Mouse (Mus musculus) midbrain, embryonic 15.5 days (tissue): ENCODE measurements around the gene Naa38. TPM values are rescaled to one million over a fixed set of nuclear protein-coding genes. Genes with fewer than 3 reads are reported as not detected.

Experiments used
- ATAC-seq: fragments of 200-750 bp; cut with Nextera tagmentation; replicated peaks from 2 replicates; pipeline ENCODE4 v1.8.0; 2017; ENCODE audit warnings: moderate TSS enrichment
- H3K27ac ChIP-seq: fragments of 300-500 bp; sonication (generic); 2 replicates; pipeline ENCODE4 v1.5.1; 2015; ENCODE audit warnings: mild to moderate bottlenecking, inconsistent platforms
- H3K27me3 ChIP-seq: fragments of 300-500 bp; sonication (generic); replicated peaks from 2 replicates; pipeline ENCODE4 v1.6.1; 2015; ENCODE audit warnings: inconsistent platforms
- H3K36me3 ChIP-seq: fragments of 300-500 bp; sonication (generic); replicated peaks from 2 replicates; pipeline ENCODE4 v1.6.1; 2015; ENCODE audit warnings: inconsistent platforms
- H3K4me1 ChIP-seq: fragments of 300-500 bp; sonication (generic); 2 replicates; pipeline ENCODE4 v1.6.1; 2015; ENCODE audit warnings: inconsistent platforms
- H3K4me2 ChIP-seq: fragments of 300-500 bp; sonication (generic); 2 replicates; pipeline ENCODE4 v1.6.1; 2015; ENCODE audit warnings: inconsistent platforms, mild to moderate bottlenecking, moderate library complexity
- H3K4me3 ChIP-seq: fragments of 300-500 bp; sonication (generic); 2 replicates; pipeline ENCODE4 v1.5.1; 2015; ENCODE audit warnings: mild to moderate bottlenecking, inconsistent platforms
- H3K9ac ChIP-seq: fragments of 300-500 bp; sonication (generic); 2 replicates; pipeline ENCODE4 v1.6.1; 2015; ENCODE audit warnings: mild to moderate bottlenecking, inconsistent platforms
- H3K9me3 ChIP-seq: fragments of 300-500 bp; sonication (generic); 2 replicates; pipeline ENCODE4 v1.6.1; 2016; ENCODE audit warnings: inconsistent platforms
- WGBS: fragments of 180-500 bp; shearing (Covaris S2); methylation state at CpG from one replicate; pipeline ENCODE4 v1.1.7; 2015; ENCODE audit warnings: mixed read lengths; 5-methylcytosine and 5-hydroxymethylcytosine counted together
- polyA plus RNA-seq: library from polyadenylated mRNA; unstranded; fragments of >200 nt; fragmentation: Nextera tagmentation; extraction: Ambion mirVana; gene quantifications from 2 replicates; pipeline ENCODE4 v1.2.1, GENCODE M21; 2015

The Naa38 gene
- polyA plus RNA-seq, 1 experiment from 2014 or later: 101 TPM

DNA sequence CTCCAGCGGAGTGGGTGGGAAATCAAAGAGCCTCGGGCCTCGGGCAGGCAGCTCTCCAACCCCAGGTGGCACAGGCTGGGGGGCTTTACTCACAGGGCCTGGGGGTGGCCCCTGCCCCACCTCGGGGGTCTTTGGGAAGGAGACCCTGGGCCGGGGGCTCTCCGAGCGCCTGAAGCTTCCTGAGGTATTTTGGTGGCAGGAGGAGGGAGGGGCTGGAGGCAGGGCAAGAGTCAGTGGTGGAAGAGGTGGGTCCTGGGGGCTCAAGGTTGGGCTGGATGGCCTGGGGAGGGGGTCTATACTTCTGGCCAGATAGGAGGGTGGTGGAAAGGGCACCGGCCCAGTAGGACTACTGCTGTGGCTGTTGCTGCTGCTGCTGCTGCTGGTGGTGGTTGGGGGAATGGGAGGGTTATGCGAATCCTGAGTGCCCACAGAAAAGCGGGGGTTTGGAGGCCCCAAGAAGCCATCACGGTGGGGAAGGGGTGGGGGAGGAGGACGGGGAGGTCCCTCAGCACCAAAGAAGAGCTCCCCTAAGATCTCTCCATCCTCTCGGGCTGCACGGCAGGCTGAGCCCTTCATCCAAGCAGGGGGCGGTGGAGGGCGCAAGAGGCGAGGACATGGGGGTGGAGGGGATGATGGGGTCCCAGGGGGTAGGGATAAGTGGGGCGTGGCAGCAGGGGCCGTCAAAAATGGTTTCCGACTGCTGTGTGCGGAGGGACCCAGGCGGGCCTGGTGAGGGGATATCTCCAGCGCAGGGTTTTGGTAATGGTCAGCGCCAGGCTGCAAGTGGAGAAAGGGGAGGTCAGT is 10.3 kb downstream of the Naa38 start:
- Histone ChIP-seq H3K27ac (no peak overlapping the region), H3K4me3 (no peak overlapping the region), H3K36me3 (peaks cover 65% of the 10 kb centered on the region), H3K9me3 (no peaks in the 10 kb centered on the region), H3K9ac (no peak overlapping the region), H3K4me2 (no peak overlapping the region), H3K4me1 (peaks cover 34% of the 10 kb centered on the region), H3K27me3 (no peaks in the 10 kb centered on the region)
- ATAC-seq: no peak
- 92% methylated on average over 24 of the region's 24 CpGs for WGBS

DNA sequence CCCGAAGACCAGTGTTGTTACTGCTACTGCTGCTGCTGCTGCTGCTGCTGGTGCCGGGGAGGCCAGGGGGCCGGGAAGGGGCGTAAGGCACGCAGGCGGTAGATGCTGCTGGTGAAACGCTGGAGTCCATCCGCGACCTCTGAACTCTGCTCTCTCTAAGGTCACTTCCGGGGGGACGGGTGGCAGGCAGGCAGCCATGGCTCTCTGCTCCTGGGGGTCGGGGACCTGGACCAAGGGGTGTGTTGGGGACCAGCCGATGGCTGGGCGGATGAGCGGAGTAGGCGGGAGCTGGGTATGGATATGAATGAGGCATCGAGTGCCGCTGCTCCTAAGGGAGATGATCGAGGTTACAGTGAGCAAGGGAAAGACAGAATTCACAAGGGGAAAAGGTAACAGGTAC is 11.0 kb downstream of the Naa38 start:
- Histone ChIP-seq H3K4me3 (no peak overlapping the region), H3K27ac (no peak overlapping the region), H3K4me1 (peaks cover 34% of the 10 kb centered on the region), H3K27me3 (no peaks in the 10 kb centered on the region), H3K4me2 (no peak overlapping the region), H3K9me3 (no peaks in the 10 kb centered on the region), H3K36me3 (peaks cover 59% of the 10 kb centered on the region), H3K9ac (no peak overlapping the region)
- WGBS: 90% methylated on average over 19 of the region's 19 CpGs
- no peak for ATAC-seq

DNA sequence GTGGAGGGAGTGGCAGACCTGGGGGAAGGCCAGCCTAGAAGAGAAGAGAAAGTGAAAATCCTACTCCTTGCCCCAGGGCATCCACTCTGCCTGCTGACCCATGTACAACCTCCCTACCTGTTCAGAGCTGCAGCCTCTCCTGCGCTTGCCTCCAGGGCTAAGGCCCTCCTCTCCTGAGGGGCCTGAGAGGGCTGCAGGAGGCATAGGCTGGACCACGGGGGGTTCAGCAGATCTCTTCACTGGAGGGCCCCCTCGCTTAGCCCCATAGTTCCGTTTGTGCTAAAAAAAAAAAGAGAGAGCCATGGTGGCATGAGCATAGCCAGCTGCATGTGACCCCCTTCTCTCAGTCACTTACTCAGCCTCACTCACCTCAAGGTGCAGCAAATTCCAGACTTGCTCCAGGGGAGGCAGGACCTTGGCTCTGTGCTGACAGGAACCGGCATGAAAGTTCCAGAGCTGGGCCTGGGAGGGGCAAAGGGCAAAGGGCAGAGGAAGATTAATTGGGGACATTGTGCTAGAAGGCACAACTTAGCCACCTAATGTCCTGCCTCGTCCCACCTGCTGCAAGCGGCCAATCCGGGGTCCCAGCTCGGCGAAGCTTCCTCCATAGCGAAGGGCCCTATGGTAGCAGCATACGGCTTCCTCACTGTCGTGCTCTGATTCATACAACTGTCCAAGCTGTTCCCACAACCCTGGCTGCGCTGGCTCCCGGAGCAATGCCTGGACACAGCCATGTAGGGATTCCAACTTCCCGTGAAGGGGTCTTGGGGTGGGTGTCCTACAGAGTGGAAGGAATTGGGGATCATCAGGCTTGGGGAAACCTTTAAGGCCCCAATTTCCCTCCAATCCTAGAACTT is 11.8 kb downstream of the Naa38 start:
- Histone ChIP-seq H3K27ac (no peak overlapping the region), H3K27me3 (no peaks in the 10 kb centered on the region), H3K4me1 (peaks cover 39% of the 10 kb centered on the region), H3K9ac (no peak overlapping the region), H3K4me2 (no peak overlapping the region), H3K9me3 (no peaks in the 10 kb centered on the region), H3K36me3 (peaks cover 51% of the 10 kb centered on the region), H3K4me3 (no peak overlapping the region)
- 90% methylated on average over 16 of the region's 16 CpGs for WGBS
- ATAC-seq: no peak

DNA sequence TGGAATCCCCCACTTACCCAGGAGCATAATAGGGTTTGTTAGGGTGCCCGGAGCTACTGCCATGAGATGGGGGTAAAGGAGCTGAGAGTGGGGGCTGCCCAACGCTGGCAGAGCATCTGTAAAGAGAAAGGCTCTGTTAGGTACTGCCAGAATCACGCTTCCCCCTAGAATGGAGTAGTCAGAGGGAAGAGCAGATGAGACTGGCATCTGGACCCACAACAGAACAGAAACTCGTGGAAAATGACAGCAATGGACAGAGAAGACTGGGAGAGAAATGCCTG is 12.4 kb downstream of the Naa38 start:
- WGBS: 90% methylated on average over 4 of the region's 4 CpGs
- H3K4me3 ChIP-seq: no peak overlapping the region
- peaks cover 45% of the 10 kb centered on the region for H3K4me1 ChIP-seq
- H3K27me3 ChIP-seq: no peaks in the 10 kb centered on the region
- H3K9ac ChIP-seq: no peak overlapping the region
- peak overlapping the region; percentile 96; the same call in 1 of the 2 replicates for H3K27ac ChIP-seq
- 0 out of 2 replicates have a peak overlapping the region, but pooled peaks have one; percentile 85 for H3K4me2 ChIP-seq
- H3K36me3 ChIP-seq: peaks cover 50% of the 10 kb centered on the region
- no peaks in the 10 kb centered on the region for H3K9me3 ChIP-seq
- no peak for ATAC-seq

DNA sequence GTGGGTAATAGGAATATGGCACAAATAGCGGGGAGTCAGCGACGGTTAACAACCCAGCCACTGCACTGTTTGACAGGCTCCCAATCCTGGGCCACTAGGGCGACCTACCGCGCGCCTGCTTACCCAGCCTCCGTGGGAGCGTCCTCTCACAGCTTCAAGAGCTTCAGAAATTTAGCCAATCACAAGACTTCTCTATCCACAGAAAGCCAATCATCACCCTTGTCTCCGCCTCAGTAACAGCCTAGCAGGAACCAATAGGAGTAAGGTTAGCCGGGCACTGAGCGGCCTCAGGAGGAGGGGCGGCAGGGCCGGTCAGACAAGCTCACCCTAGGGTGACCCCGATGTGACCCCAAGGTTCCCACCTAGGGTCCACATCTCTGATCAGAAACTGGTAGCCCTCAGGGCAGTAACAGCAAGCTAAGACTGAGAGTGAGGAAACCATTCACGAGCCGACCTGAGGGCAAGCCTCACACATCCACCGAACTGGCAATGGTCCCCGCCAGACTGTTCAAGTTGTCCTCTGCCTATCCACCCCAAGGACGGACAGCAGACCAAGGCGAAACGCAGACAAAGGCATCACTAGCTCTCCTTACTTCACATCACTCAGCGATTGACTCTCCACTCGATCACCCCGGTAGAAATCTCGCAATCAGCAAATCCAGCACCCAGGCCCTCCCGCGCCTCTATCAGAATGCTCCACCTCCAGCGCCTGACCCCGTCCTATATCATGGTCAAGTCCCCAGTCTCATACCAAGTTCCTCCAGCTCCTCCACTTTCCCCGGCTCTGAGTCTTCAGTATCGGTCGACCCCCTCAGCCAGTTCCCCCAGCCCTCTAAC is 13.5 kb downstream of the Naa38 start:
- under 1% methylated on average over 33 of the region's 33 CpGs for WGBS
- H3K4me3 ChIP-seq: peak overlapping the region; percentile 55
- no peaks in the 10 kb centered on the region for H3K27me3 ChIP-seq
- H3K36me3 ChIP-seq: peaks cover 47% of the 10 kb centered on the region
- H3K9me3 ChIP-seq: no peaks in the 10 kb centered on the region
- ATAC-seq: peak; percentile 73
- H3K9ac ChIP-seq: peak overlapping the region; percentile 82
- H3K27ac ChIP-seq: peak overlapping the region; percentile 96
- peak overlapping the region; percentile 85 for H3K4me2 ChIP-seq
- peaks cover 56% of the 10 kb centered on the region for H3K4me1 ChIP-seq

DNA sequence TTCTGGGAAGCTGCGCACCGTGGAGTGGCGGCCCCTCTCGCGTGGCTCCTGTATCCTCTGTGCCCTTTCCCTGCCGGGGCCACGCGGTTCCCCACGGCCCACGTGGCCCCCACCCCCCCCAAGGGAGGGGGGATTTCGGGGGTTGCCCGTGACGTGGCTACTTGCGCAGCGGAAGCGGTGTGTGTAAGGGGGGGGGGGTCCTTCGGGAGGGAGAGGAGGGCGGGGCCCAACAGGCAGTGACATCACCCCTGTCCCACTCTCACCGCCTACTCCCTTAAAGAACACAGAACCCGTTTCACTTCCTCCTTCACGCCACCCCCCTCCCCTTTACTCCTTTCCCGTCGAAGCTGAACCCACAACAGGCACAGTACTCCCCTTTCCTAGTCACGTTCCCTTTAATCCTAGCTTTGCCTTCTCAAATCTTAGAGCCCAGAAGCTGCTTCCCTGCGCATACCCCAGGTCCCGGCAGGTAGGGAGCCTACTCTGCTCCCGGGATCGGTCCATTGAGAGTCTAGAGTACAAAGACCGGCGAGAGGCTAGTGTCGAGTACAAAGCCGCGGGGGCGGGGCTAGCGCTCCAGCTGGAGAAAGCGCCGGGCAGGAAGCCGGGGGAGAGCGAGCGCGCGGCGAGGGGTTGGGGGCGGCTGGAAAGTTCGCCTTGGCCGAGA is 14.2 kb downstream of the Naa38 start:
- peak overlapping the region; percentile 96 for H3K27ac ChIP-seq
- peaks cover 40% of the 10 kb centered on the region for H3K36me3 ChIP-seq
- H3K4me3 ChIP-seq: peak overlapping the region; percentile 55
- H3K27me3 ChIP-seq: no peaks in the 10 kb centered on the region
- 0 out of 2 replicates have a peak, but pooled peaks have one; percentile 16 for ATAC-seq
- H3K4me1 ChIP-seq: peaks cover 63% of the 10 kb centered on the region
- peak overlapping the region; percentile 82 for H3K9ac ChIP-seq
- H3K9me3 ChIP-seq: no peaks in the 10 kb centered on the region
- WGBS: under 1% methylated on average over 46 of the region's 46 CpGs
- H3K4me2 ChIP-seq: peak overlapping the region; percentile 85

DNA sequence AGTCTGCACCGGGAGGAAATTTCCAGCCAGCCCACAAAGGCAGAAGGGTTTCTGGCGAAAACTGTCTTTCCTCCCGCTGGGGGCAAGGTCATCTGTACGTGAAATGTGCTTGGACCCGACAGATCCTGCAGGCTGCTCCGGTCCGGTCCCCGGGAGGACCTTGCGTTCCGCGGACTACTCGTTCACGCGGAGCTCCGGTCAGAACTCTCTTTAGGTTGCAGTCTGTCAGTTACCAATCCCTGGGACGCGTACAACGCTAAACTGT is 14.7 kb downstream of the Naa38 start:
- no peak for ATAC-seq
- 0% methylated on average over 18 of the region's 18 CpGs for WGBS
- Histone ChIP-seq H3K4me2 (peak overlapping the region; percentile 85), H3K9me3 (no peaks in the 10 kb centered on the region), H3K4me1 (peaks cover 68% of the 10 kb centered on the region), H3K9ac (peak overlapping the region; percentile 82), H3K36me3 (peaks cover 36% of the 10 kb centered on the region), H3K27ac (peak overlapping the region; percentile 96), H3K4me3 (peak overlapping the region; percentile 55), H3K27me3 (no peaks in the 10 kb centered on the region)

DNA sequence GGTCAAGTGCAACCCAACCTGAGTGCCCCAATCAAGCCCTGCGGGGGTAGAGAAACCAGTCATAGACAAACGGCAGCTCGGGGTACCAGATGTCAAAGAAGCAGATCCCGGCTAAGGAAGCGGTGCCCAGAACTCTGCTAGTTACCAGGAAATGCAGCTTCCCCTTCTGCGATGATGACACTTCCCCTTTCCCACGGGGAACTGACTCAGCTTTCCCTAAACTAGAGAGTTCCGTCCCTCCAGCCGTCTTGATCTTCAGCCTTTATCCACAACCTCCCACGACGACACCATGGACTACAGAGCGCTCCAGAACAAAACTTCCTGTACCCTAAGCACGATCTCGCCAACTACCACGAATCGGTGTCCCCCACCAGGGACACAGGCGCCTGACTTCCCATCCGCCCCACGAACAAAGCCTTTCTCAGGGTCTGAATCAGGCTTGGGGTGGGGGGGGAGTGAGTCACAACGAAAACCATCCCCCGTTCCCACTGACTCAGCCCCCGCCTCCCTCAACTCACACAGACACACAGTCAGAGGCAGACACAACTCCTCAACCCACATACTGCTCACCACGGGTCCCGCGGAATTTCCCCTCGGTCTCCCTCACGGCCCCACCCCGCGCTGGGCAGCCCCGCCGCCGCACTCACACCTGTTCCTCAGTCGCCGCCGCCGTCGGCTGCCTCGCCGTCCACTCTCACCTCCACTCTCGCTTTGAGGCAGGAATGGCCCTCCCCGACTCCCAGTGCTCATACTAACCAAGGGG is 15.2 kb downstream of the Naa38 start:
- ATAC-seq: peak; percentile 17; the same call in 1 of the 2 replicates
- peak overlapping the region; percentile 82 for H3K9ac ChIP-seq
- peaks cover 32% of the 10 kb centered on the region for H3K36me3 ChIP-seq
- H3K27ac ChIP-seq: peak overlapping the region; percentile 96
- no peaks in the 10 kb centered on the region for H3K9me3 ChIP-seq
- peak overlapping the region; percentile 55 for H3K4me3 ChIP-seq
- WGBS: under 1% methylated on average over 41 of the region's 41 CpGs
- peaks cover 69% of the 10 kb centered on the region for H3K4me1 ChIP-seq
- H3K27me3 ChIP-seq: no peaks in the 10 kb centered on the region
- H3K4me2 ChIP-seq: peak overlapping the region; percentile 85

DNA sequence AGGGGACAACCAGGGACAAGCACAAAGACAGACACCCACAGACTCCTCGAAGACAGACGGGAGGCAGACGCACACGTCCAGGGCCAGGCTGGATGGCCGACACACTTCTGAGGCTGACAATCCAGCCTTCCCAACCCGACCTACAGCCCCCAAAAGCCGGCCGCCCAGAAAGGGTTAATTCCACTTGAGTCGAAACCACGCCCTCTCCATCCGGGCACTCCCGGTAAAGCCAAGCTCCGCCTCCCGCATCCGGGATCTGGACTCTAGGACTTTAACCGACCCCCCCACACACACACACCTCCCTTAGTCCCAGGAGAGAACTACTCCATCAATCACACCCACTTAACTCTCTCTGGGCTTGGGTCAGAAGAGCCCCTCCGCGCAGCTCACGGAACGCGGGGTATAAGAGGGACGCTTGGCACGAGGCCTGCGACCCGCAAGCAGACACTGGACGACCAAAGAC is 15.8 kb downstream of the Naa38 start:
- Histone ChIP-seq H3K9me3 (no peaks in the 10 kb centered on the region), H3K27me3 (no peaks in the 10 kb centered on the region), H3K4me2 (peak overlapping the region; percentile 85), H3K9ac (peak overlapping the region; percentile 82), H3K36me3 (peaks cover 26% of the 10 kb centered on the region), H3K27ac (peak overlapping the region; percentile 96), H3K4me3 (peak overlapping the region; percentile 55), H3K4me1 (peaks cover 69% of the 10 kb centered on the region)
- under 1% methylated on average over 26 of the region's 26 CpGs for WGBS
- ATAC-seq: peak; percentile 48

DNA sequence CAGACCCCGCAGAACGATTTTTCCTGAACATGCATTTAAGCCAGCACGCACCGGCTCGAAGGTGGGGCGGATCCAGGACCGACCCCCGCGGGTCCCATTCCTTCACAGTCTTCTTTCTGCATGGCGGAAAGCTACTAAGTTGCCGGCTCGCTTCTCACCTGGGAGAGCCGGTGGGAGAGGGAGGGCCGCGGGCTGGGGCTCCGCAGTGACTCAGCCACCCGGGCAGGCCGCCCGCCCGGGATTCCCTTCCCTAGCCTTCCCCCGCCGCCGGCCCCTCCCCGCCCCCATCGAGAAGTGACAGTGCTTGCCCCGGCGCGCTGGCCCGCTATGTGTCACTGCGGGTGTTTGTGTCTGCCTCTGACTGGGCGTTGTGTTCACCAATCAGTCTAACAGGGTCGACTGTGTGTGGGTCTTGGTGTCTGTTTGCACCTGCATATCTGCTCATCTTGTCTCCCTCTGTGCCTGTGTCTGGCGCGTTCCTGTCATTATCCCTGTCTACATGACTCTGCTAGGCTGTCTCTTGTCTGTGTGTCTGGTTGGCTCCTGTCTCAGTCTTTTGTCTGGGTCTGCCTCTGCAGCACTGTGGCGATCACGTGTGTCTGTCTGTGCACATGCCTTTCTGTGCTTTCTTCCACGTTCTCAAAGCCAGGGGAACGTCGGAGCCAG is 16.4 kb downstream of the Naa38 start:
- no peak for ATAC-seq
- H3K9me3 ChIP-seq: no peaks in the 10 kb centered on the region
- peaks cover 21% of the 10 kb centered on the region; the same call in 1 of the 2 replicates for H3K36me3 ChIP-seq
- H3K27me3 ChIP-seq: no peaks in the 10 kb centered on the region
- H3K27ac ChIP-seq: peak overlapping the region; percentile 96
- H3K4me3 ChIP-seq: peak overlapping the region; percentile 55
- peaks cover 70% of the 10 kb centered on the region for H3K4me1 ChIP-seq
- under 1% methylated on average over 39 of the region's 39 CpGs for WGBS
- H3K9ac ChIP-seq: peak overlapping the region; percentile 82
- H3K4me2 ChIP-seq: peak overlapping the region; percentile 85
